8 mouse cellular contexts compared by ENCODE assay signal in genomic region chr10:71422047-71423037, GRCm38 (mm10).
DNase-seq lines count a peak whose midpoint lies in the region; ATAC-seq and TF ChIP-seq lines count a peak whose summit lies in the region.

No protein-coding gene starts in this region.

- WGBS in thymus, adult 2 months, result 44% methylated on average over 14 of the region's 14 CpGs
- 37% methylated on average over 14 of the region's 14 CpGs for WGBS in liver, embryonic 13.5 days (ENCODE audit: insufficient replicate concordance)
- 40% methylated on average over 14 of the region's 14 CpGs for WGBS in neural tube, embryonic 15.5 days

- TF ChIP-seq POLR2A in thymus, adult 2 months (IDR thresholded peaks at IDR 0.05; ENCODE audit: control insufficient read depth, extremely low read depth, insufficient read depth, low read length, poor library complexity), result no peak

- H3K27me3 ChIP-seq in thymus, adult 2 months (ENCODE audit: control insufficient read depth, insufficient read depth, low read length), result no peaks in the 10 kb centered on the region
- H3K27me3 ChIP-seq in liver, embryonic 13.5 days, result no peaks in the 10 kb centered on the region
- no peaks in the 10 kb centered on the region for H3K27me3 ChIP-seq in neural tube, embryonic 15.5 days (replicated peaks)

- no peak for TF ChIP-seq CTCF in thymus, adult 2 months (IDR thresholded peaks at IDR 0.05; ENCODE audit: borderline replicate concordance, control insufficient read depth, extremely low read depth, insufficient read depth, low read length, poor library complexity)

- no peaks in the 10 kb centered on the region for H3K4me1 ChIP-seq in thymus, adult 2 months (replicated peaks; ENCODE audit: control insufficient read depth, insufficient read depth, low read length)
- no peaks in the 10 kb centered on the region for H3K4me1 ChIP-seq in liver, embryonic 13.5 days (replicated peaks)
- no peaks in the 10 kb centered on the region for H3K4me1 ChIP-seq in neural tube, embryonic 15.5 days

- no peak overlapping the region for H3K4me3 ChIP-seq in thymus, adult 2 months (ENCODE audit: control insufficient read depth, insufficient read depth, low read length)
- no peak overlapping the region for H3K4me3 ChIP-seq in liver, embryonic 13.5 days (replicated peaks)
- H3K4me3 ChIP-seq in neural tube, embryonic 15.5 days (replicated peaks), result no peak overlapping the region

- H3K4me2 ChIP-seq in liver, embryonic 13.5 days, result no peak overlapping the region
- H3K4me2 ChIP-seq in neural tube, embryonic 15.5 days, result no peak overlapping the region

- no peaks in the 10 kb centered on the region for H3K9me3 ChIP-seq in liver, embryonic 13.5 days (replicated peaks)
- no peaks in the 10 kb centered on the region for H3K9me3 ChIP-seq in neural tube, embryonic 15.5 days (replicated peaks)

- no peak overlapping the region for H3K9ac ChIP-seq in liver, embryonic 13.5 days
- no peak overlapping the region for H3K9ac ChIP-seq in neural tube, embryonic 15.5 days (replicated peaks)

- ATAC-seq in frontal cortex, adult (ENCODE audit: low TSS enrichment), result peak; percentile 79
- no peak for ATAC-seq in liver, embryonic 13.5 days (ENCODE audit: low read depth)
- peak; percentile 59; the same call in 1 of the 2 replicates for ATAC-seq in neural tube, embryonic 15.5 days (ENCODE audit: low FRiP score)

- H3K27ac ChIP-seq in thymus, adult 2 months (ENCODE audit: control insufficient read depth, insufficient read depth, low read length), result no peak overlapping the region
- H3K27ac ChIP-seq in liver, embryonic 13.5 days, result no peak overlapping the region
- H3K27ac ChIP-seq in neural tube, embryonic 15.5 days (replicated peaks), result no peak overlapping the region

- DNase-seq in thymus, adult 2 months, result peak; percentile 48
- no peak for DNase-seq in thymus, adult 18-20 months
- peak; percentile 36 for DNase-seq in cerebellum, adult 11 months
- peak; percentile 77 for DNase-seq in kidney, postnatal 10 days
- peak; percentile 8 for DNase-seq in liver, embryonic 13.5 days
- DNase-seq in thymus, postnatal 36 days, result peak; percentile 25 to 38

- H3K36me3 ChIP-seq in thymus, adult 2 months (ENCODE audit: control insufficient read depth, insufficient read depth, low read length), result no peaks in the 10 kb centered on the region
- no peaks in the 10 kb centered on the region for H3K36me3 ChIP-seq in liver, embryonic 13.5 days
- H3K36me3 ChIP-seq in neural tube, embryonic 15.5 days, result no peaks in the 10 kb centered on the region

Comparison
In these comparisons a context has a peak if more than half of its experiments do, and no peak if none do; other contexts are left out.
1. DNase-seq: peak in thymus, adult 2 months (single experiment), cerebellum, adult 11 months (single experiment), kidney, postnatal 10 days (single experiment), liver, embryonic 13.5 days (single experiment) and thymus, postnatal 36 days (2 of 2); none in thymus, adult 18-20 months (0 of 2).